Mouse (Mus musculus) T-helper 1 cell (primary cell): ENCODE results near the gene Mmp24.

ENCODE experiments used
- in situ Hi-C: fragments of 300-600 bp; cut with MboI, MseI; formaldehyde crosslinking; loops from one replicate; pipeline ENCODE4 v1.15.1; 2025; ENCODE audit warnings: high pct_unique_total_duplicates

Gene Mmp24

GRCm38 (mm10) chr2:155852536-155852935, 77.4 kb downstream of the Mmp24 start:
- in situ Hi-C loops: loop anchor here (5.0 kb wide), 1 partner anchor 90 kb away; the partner anchor contains the start of gene Gm15557

DNA sequence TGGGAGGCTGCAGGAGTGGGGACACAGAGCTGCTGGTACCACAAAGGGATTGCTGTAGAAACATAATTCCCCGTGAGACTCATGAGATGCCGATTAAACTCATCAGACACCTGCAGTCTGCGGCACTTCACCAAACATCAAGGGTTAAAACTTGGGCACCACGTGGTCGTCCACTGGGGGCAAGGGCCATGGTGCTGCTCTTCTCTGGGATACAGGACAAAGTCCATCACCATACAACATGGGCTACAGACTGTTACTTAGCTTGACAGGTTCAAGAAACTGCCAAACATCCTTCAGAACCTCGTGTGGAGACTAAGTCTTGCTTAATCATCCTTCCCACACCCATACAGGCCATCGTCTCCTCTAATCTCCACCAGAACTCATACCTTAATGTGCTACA, 85.0 kb downstream of the Mmp24 start:
- in situ Hi-C loops: loop anchor here (10.0 kb wide), 1 partner anchor 225 kb away; no protein-coding TSS in a partner anchor

- in situ Hi-C loops: loop anchor here (10.0 kb wide), 1 partner anchor 223 kb away; no protein-coding TSS in a partner anchor
Measured at GRCm38 (mm10) chr2:155861581-155861980, 86.4 kb downstream of the Mmp24 start.

DNA sequence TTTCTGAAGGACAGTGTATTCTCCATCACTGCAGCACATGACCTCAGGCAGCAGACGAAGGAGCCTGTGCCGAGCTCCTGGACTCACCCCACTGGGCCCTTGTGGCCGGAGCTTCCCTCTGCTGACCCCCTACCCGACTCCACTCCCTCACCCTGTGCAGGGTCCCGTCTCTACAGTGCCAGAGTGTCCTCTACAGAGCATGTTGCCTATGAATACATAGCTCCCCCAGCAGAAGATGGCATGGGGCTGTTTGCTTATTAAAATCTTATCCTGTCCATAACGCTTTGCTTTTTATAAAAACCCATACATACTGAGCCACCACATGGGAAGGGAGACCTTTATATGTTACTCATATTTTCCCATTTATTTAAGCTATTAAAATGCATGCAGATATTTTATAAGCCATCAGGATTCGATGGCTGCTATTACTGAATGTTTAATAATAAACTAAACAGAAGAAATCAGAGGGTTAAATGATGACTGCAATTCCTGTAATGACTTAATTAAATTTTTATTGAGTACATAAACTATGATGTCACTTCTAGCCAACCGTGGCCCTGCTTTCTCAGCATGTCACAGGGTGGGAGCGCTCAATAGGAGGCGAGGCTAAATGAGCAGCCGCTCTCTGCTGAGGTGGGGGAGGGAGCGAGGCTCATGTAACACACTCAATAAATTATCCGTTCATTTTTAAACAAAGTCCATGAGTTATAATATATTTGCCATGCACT, 87.6 kb downstream of the Mmp24 start:
- in situ Hi-C loops: loop anchor here (10.0 kb wide), 1 partner anchor 222 kb away; no protein-coding TSS in a partner anchor

DNA sequence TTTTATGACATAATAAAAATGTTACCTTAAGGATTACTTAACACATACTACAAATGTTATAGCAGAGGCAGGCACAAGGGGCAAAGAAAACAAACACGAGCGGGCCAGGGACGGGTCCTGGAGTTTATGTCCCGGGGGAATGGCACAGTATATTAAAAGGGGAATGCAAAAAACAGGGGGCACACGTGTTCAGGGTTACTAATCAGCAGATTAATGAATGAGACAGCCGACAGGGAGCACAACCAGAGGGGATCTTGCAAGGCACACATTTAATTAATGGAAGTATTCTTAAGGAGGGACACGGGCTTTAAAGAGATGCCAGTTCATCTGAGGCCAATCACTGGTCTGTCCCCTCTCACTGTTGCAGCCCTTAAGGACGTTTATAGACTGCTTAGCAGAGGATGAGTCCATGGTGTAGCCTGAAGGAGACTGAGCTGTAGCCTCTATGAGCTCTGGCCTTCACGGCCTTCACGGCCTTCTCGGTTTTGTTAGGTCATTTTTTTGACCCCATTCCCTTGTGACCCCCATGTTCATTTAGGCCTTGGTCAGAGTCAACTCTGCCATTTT, 88.2 kb downstream of the Mmp24 start:
- in situ Hi-C loops: loop anchor here (10.0 kb wide), 1 partner anchor 221 kb away; no protein-coding TSS in a partner anchor
